Comparison of ENCODE assay signal across 25 mouse cellular contexts in genomic region chr12:4015741-4016140, GRCm38 (mm10). TPM values are rescaled to one million over a fixed set of nuclear protein-coding genes. Genes with fewer than 3 reads are reported as not detected.
DNase-seq lines count a peak whose midpoint lies in the region; ATAC-seq and TF ChIP-seq lines count a peak whose summit lies in the region.
"Had no signal": no experiment of that assay in that cellular context is flagged by ENCODE, and none has a peak within 500 bp of the region (broad histone marks: within the 10 kb centered on the region; RNA-seq: fewer than 3 reads in every experiment).

No protein-coding gene starts in this region.

- no peaks in the 10 kb centered on the region for H3K9me3 ChIP-seq in heart, embryonic 16.5 days (replicated peaks; ENCODE audit: control insufficient read depth, low read length)
- H3K9me3 ChIP-seq: embryonic facial prominence, embryonic 12.5 days; forebrain, embryonic 15.5 days; limb, embryonic 13.5 days; lung, embryonic 15.5 days; midbrain, embryonic 10.5 days; midbrain, embryonic 15.5 days had no signal

- H3K27me3 ChIP-seq in heart, embryonic 16.5 days (ENCODE audit: control insufficient read depth, insufficient read depth, low read length): no peaks in the 10 kb centered on the region
- H3K27me3 ChIP-seq: embryonic facial prominence, embryonic 12.5 days; forebrain, embryonic 15.5 days; limb, embryonic 13.5 days; lung, embryonic 15.5 days; midbrain, embryonic 15.5 days had no signal

- no peak overlapping the region for H3K4me3 ChIP-seq in heart, embryonic 16.5 days (ENCODE audit: low read length)
- no peak overlapping the region for H3K4me3 ChIP-seq in layer of hippocampus, adult 2 months
- H3K4me3 ChIP-seq: embryonic facial prominence, embryonic 12.5 days; forebrain, embryonic 15.5 days; limb, embryonic 13.5 days; lung, embryonic 15.5 days; midbrain, embryonic 10.5 days; midbrain, embryonic 15.5 days had no signal

- H3K36me3 ChIP-seq in heart, embryonic 16.5 days (ENCODE audit: control insufficient read depth, insufficient read depth): no peaks in the 10 kb centered on the region
- H3K36me3 ChIP-seq: embryonic facial prominence, embryonic 12.5 days; forebrain, embryonic 15.5 days; limb, embryonic 13.5 days; lung, embryonic 15.5 days; midbrain, embryonic 10.5 days; midbrain, embryonic 15.5 days had no signal

- intact Hi-C loops in heart, postnatal 14 days (cut with DNase I): no loop called here

- no peak for TF ChIP-seq CTCF in layer of hippocampus, adult 2 months (conservative IDR thresholded peaks at IDR 0.05)

- H3K4me1 ChIP-seq in heart, embryonic 16.5 days (ENCODE audit: control insufficient read depth, insufficient read depth, low read length): peaks cover 10% of the 10 kb centered on the region
- H3K4me1 ChIP-seq: embryonic facial prominence, embryonic 12.5 days; forebrain, embryonic 15.5 days; lung, embryonic 15.5 days had no signal

- peak; percentile 92 for DNase-seq in heart, adult 11 months
- no peak for DNase-seq in heart, postnatal 4 days
- DNase-seq in heart, postnatal 14 days: no peak
- no peak for DNase-seq in layer of hippocampus, adult 2 months (ENCODE audit: low spot score in 2 of 2)
- DNase-seq in layer of hippocampus, postnatal 36 days: no peak
- no peak for DNase-seq in ovary, adult 18-20 months (ENCODE audit: low spot score)
- DNase-seq: adrenal gland, postnatal 25 days; B cell, adult 2 months; embryo, embryonic 11 days; gastrocnemius, postnatal 10 days; kidney, adult 9 months; kidney, postnatal 10 days; layer of hippocampus, adult 9-11 months; retina, postnatal 1 day; right cerebral cortex, postnatal 14 days; thymus, postnatal 4 days had no signal

- no peak overlapping the region for H3K4me2 ChIP-seq in heart, embryonic 16.5 days (ENCODE audit: low read depth, low read length)
- H3K4me2 ChIP-seq: embryonic facial prominence, embryonic 12.5 days; forebrain, embryonic 15.5 days; limb, embryonic 13.5 days; liver, embryonic 11.5 days; lung, embryonic 15.5 days; midbrain, embryonic 15.5 days had no signal

- WGBS in heart, embryonic 16.5 days: 61% methylated on average over 4 of the region's 4 CpGs

- H3K9ac ChIP-seq in heart, embryonic 16.5 days (ENCODE audit: low read length): no peak overlapping the region
- H3K9ac ChIP-seq: embryonic facial prominence, embryonic 12.5 days; forebrain, embryonic 15.5 days; limb, embryonic 13.5 days; lung, embryonic 15.5 days; midbrain, embryonic 15.5 days had no signal

- peak overlapping the region; percentile 61 for H3K27ac ChIP-seq in heart, embryonic 16.5 days (ENCODE audit: low read length)
- 0 out of 2 replicates have a peak overlapping the region, but pooled peaks have one; percentile 14 for H3K27ac ChIP-seq in layer of hippocampus, adult 2 months
- H3K27ac ChIP-seq: embryonic facial prominence, embryonic 12.5 days; limb, embryonic 13.5 days; lung, embryonic 15.5 days; midbrain, embryonic 10.5 days; midbrain, embryonic 15.5 days had no signal

- ATAC-seq in heart, embryonic 16.5 days (replicated peaks; ENCODE audit: extremely low read depth, insufficient read depth, low FRiP score): no peak
- ATAC-seq: forebrain, embryonic 15.5 days; intestine, postnatal 0 days; midbrain, embryonic 15.5 days had no signal

RNA-seq across cellular contexts. Expression of gene Efr3b, which starts 23.0 kb away (rescaled TPM):
- total RNA-seq in heart, postnatal 4 days (2021): 1 to 10 TPM; 8.4 to 9.6 TPM
- 4.6 and 5.4 TPM in 2 replicates for polyA plus RNA-seq in heart, embryonic 16.5 days (2015; fragmentation: Nextera tagmentation; extraction: Ambion mirVana)
- 10 to 100 TPM in 1 of 2 experiments, 1 to 10 TPM in 1; 9.4 to 10.1 TPM for total RNA-seq in heart, postnatal 14 days (2021)
- total RNA-seq in layer of hippocampus, adult 2 months (2021): 100 to 1,000 TPM in 1 of 2 experiments, 10 to 100 TPM in 1; 91.8 to 104 TPM
- 10 to 100 TPM; 89.9 to 91.7 TPM for total RNA-seq in layer of hippocampus, postnatal 36 days (2021)

Comparison
In these comparisons a context has a peak if more than half of its experiments do, and no peak if none do; other contexts are left out.
1. RNA of gene Efr3b, which starts 23.0 kb away (total RNA-seq): 91.8 to 104 TPM in layer of hippocampus, adult 2 months and 89.9 to 91.7 TPM in layer of hippocampus, postnatal 36 days; 9.4 to 10.1 TPM in heart, postnatal 14 days and 8.4 to 9.6 TPM in heart, postnatal 4 days; every median in the first group is over 4 times any median in the second.